Mouse (Mus musculus) myocyte (in vitro differentiated cells): Measurements from ENCODE around the gene Dock1.

Experiments
- CEBPB ChIP-seq: IDR thresholded peaks from 2 replicates; pipeline ENCODE4 v1.6.1; 2011; ENCODE audit warnings: mild to moderate bottlenecking, moderate library complexity; ENCODE audit not compliant: poor library complexity, insufficient read depth, severe bottlenecking
- E2F4 ChIP-seq: IDR thresholded peaks from one replicate; pipeline ENCODE4 v1.6.1; 2011; ENCODE audit warnings: mild to moderate bottlenecking, control low read depth, moderate library complexity; ENCODE audit not compliant: insufficient read depth
- MYOG ChIP-seq, 3 experiments: IDR thresholded peaks; one replicate each; pipeline ENCODE4 v1.6.1; 2011; ENCODE audit warnings: control low read depth in 2 of 3, low read depth in 2 of 3, mild to moderate bottlenecking in 2 of 3; ENCODE audit not compliant: insufficient read length in 2 of 3, control insufficient read depth in 1 of 3, insufficient read depth in 1 of 3
- POLR2A ChIP-seq: IDR thresholded peaks from one replicate; pipeline ENCODE4 v1.6.1; 2011; ENCODE audit warnings: low read depth, mild to moderate bottlenecking, control low read depth, moderate library complexity; ENCODE audit not compliant: insufficient read length
- POLR2AphosphoS2 ChIP-seq: IDR thresholded peaks from one replicate; pipeline ENCODE4 v1.6.1; 2011; ENCODE audit warnings: low read depth, control low read depth; ENCODE audit not compliant: insufficient read length
- REST ChIP-seq: IDR thresholded peaks from one replicate; pipeline ENCODE4 v1.6.1; 2011; ENCODE audit warnings: mild to moderate bottlenecking, control low read depth, moderate library complexity; ENCODE audit not compliant: insufficient read depth, insufficient read length
- SRF ChIP-seq: IDR thresholded peaks from one replicate; pipeline ENCODE4 v1.6.1; 2011; ENCODE audit warnings: low read depth; ENCODE audit not compliant: control insufficient read depth, insufficient read length
- TCF12 ChIP-seq: IDR thresholded peaks from one replicate; pipeline ENCODE4 v1.6.1; 2011; ENCODE audit warnings: mild to moderate bottlenecking, control low read depth; ENCODE audit not compliant: poor library complexity, insufficient read depth, severe bottlenecking
- TCF3 ChIP-seq: IDR thresholded peaks from one replicate; pipeline ENCODE4 v1.6.1; 2011; ENCODE audit warnings: low read depth, control low read depth; ENCODE audit not compliant: insufficient read length
- USF1 ChIP-seq: IDR thresholded peaks from one replicate; pipeline ENCODE4 v1.6.1; 2011; ENCODE audit warnings: low read depth, mild to moderate bottlenecking, control low read depth, moderate library complexity

DNA sequence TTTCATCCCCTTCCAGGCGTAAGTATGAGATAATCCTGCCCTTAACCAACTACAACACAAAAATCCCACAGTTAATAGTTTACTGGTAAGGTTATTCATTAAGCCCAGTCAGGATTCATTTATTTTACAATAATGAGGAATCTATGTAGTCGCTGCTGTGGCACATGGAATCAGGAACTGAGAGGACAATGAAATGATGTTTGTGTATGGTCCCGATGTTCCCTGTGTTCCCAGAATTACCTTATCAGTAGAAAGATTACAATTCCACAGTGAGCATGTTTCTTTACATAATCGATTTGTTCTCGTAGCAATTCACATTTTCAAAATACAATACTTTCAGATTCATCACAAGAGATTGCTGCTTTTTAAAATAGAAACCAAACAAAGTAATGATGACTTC lies 83.0 kb downstream of the Dock1 start:
- no peak for TF ChIP-seq POLR2A
- no peak for TF ChIP-seq TCF12
- no peak for TF ChIP-seq REST
- no peak for TF ChIP-seq SRF
- no peak for TF ChIP-seq TCF3
- TF ChIP-seq POLR2AphosphoS2 = no peak
- no peak for TF ChIP-seq E2F4
- no peak for TF ChIP-seq CEBPB
- TF ChIP-seq USF1 = no peak
- no peak for TF ChIP-seq MYOG (IDR thresholded peaks at IDR 0.05; ENCODE audit: control insufficient read depth in 1 of 3, insufficient read depth in 1 of 3, insufficient read length in 2 of 3, low read depth in 2 of 3)
